Mouse (Mus musculus) forebrain, embryonic 13.5 days (tissue): Measurements from ENCODE around the gene Gdpgp1. TPM values are rescaled to one million over a fixed set of nuclear protein-coding genes. Genes with fewer than 3 reads are reported as not detected.

Experiments
- ATAC-seq: fragments of 200-750 bp; cut with Nextera tagmentation; 2 replicates; pipeline ENCODE4 v1.8.0; 2017
- H3K27ac ChIP-seq: fragments of 300-500 bp; sonication (generic); 2 replicates; pipeline ENCODE4 v1.5.1; 2015; ENCODE audit warnings: inconsistent platforms, mild to moderate bottlenecking, moderate library complexity
- H3K27me3 ChIP-seq: fragments of 300-500 bp; sonication (generic); 2 replicates; pipeline ENCODE4 v1.6.1; 2015; ENCODE audit warnings: mild to moderate bottlenecking, inconsistent platforms
- H3K36me3 ChIP-seq: fragments of 300-500 bp; sonication (generic); 2 replicates; pipeline ENCODE4 v1.6.1; 2015; ENCODE audit warnings: mild to moderate bottlenecking, inconsistent platforms; ENCODE audit not compliant: poor library complexity, severe bottlenecking
- H3K4me1 ChIP-seq: fragments of 300-500 bp; sonication (generic); 2 replicates; pipeline ENCODE4 v1.6.1; 2015; ENCODE audit warnings: inconsistent platforms
- H3K4me2 ChIP-seq: fragments of 300-500 bp; sonication (generic); 2 replicates; pipeline ENCODE4 v1.6.1; 2015; ENCODE audit warnings: inconsistent platforms, mild to moderate bottlenecking, moderate library complexity
- H3K4me3 ChIP-seq: fragments of 300-500 bp; sonication (generic); 2 replicates; pipeline ENCODE4 v1.5.1; 2015; ENCODE audit warnings: mild to moderate bottlenecking, inconsistent platforms
- H3K9ac ChIP-seq: fragments of 300-500 bp; sonication (generic); 2 replicates; pipeline ENCODE4 v1.6.1; 2015; ENCODE audit warnings: mild to moderate bottlenecking, inconsistent platforms
- H3K9me3 ChIP-seq: fragments of 300-500 bp; sonication (generic); replicated peaks from 2 replicates; pipeline ENCODE4 v1.6.1; 2016; ENCODE audit warnings: inconsistent platforms
- WGBS: fragments of 180-500 bp; shearing (Covaris S2); methylation state at CpG from one replicate; pipeline ENCODE4 v1.1.7; 2015; 5-methylcytosine and 5-hydroxymethylcytosine counted together
- polyA plus RNA-seq: library from polyadenylated mRNA; unstranded; fragments of >200 nt; fragmentation: Nextera tagmentation; extraction: Ambion mirVana; gene quantifications from 2 replicates; pipeline ENCODE4 v1.2.1, GENCODE M21; 2015

Gene Gdpgp1
- polyA plus RNA-seq, 1 experiment from 2014 or later = 3.3 TPM

DNA sequence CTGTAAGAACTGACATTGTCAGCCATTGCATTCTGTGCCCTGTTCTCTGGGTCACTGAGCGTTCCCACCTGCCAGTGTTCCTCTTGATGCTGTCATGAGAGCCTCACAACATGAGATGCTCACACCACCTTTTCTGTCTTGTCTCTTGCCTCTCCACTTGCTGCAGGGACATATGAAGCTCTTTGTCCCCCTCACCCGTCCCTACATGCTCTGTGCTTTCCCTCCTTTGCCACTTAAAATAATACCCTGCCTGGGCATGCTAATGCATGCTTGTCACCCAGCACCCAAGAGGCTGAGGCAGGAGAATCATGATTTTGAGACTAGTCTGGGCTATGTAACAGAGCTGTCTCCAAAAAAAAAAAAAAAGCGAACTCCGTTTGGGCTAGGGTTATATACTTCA, 21.7 kb upstream of the Gdpgp1 start:
- Histone ChIP-seq H3K27me3 (no peaks in the 10 kb centered on the region), H3K9ac (no peak overlapping the region; the same call in 1 of the 2 replicates), H3K4me1 (peaks cover 46% of the 10 kb centered on the region), H3K4me2 (no peak overlapping the region), H3K36me3 (peaks cover 26% of the 10 kb centered on the region), H3K27ac (no peak overlapping the region), H3K9me3 (no peaks in the 10 kb centered on the region), H3K4me3 (no peak overlapping the region)
- 79% methylated on average over 4 of the region's 4 CpGs for WGBS
- ATAC-seq = no peak

DNA sequence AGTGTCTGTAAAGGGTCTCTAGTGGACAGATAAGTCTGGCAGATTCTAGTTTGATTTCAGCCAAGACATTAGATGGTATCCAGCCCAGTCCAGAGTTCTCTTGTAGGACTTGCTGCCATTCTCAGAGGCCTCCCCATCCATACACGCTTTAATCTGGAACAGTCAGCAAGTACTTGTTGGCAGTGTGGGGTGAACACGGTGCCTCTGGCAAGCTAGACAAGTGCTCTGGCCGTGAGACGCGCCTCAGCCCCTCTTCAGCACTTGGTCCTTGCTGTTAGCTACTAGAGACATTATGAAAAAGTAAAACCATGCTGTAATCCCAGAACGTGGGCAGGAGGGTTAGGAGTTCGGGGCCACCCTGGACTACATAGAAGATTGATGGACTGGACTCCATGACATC, 19.1 kb upstream of the Gdpgp1 start:
- H3K27ac ChIP-seq = peak overlapping the region; percentile 28; the same call in 1 of the 2 replicates
- H3K27me3 ChIP-seq = no peaks in the 10 kb centered on the region
- no peak overlapping the region for H3K9ac ChIP-seq
- 94% methylated on average over 7 of the region's 7 CpGs for WGBS
- ATAC-seq = no peak
- H3K36me3 ChIP-seq = peaks cover 51% of the 10 kb centered on the region
- H3K4me2 ChIP-seq = no peak overlapping the region
- no peak overlapping the region for H3K4me3 ChIP-seq
- H3K4me1 ChIP-seq = peaks cover 29% of the 10 kb centered on the region
- no peaks in the 10 kb centered on the region for H3K9me3 ChIP-seq

DNA sequence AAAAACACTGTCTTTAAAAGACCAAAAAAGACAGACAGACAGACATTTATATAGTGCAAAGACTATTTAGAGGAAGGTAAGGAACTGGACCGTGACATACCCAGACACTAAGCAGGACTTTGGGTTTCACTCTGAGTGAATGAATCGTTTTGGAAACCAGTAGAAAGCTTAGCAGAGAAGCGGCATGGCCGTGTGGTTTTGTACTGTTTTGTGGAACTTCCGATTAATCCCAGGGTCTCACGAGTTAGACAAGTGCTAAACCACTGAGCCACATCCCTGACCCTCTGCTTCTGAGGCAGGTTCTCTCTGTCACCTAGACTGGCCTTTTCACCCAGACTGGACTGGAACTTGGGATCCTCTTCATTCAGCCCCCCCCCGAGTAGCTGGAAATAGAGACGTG, 18.2 kb upstream of the Gdpgp1 start:
- Histone ChIP-seq H3K4me2 (no peak overlapping the region), H3K9me3 (no peaks in the 10 kb centered on the region), H3K4me3 (no peak overlapping the region), H3K27ac (peak overlapping the region; percentile 82; the same call in 1 of the 2 replicates), H3K9ac (no peak overlapping the region), H3K4me1 (peaks cover 22% of the 10 kb centered on the region), H3K36me3 (peaks cover 60% of the 10 kb centered on the region), H3K27me3 (no peaks in the 10 kb centered on the region)
- ATAC-seq = no peak
- 72% methylated on average over 8 of the region's 8 CpGs for WGBS

DNA sequence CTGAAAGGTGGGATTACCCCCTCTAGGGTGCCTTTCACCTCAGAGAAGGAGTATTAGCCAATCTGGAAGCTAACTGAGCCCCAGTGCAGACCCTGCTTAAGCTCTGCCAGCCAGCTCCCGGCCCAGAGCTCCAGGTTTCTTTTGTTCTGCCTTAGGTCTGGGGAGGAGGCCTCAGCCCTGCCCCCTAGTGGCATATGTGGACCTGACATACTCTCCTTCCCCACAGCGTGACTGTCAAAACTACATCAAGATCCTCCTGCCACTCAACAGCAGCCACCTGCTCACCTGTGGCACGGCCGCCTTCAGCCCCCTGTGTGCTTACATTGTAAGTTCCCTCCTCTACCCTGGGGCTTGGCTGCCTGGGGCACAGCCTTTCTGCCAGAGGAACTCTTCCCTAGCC, 17.3 kb upstream of the Gdpgp1 start:
- H3K9ac ChIP-seq = peak overlapping the region; percentile 45

DNA sequence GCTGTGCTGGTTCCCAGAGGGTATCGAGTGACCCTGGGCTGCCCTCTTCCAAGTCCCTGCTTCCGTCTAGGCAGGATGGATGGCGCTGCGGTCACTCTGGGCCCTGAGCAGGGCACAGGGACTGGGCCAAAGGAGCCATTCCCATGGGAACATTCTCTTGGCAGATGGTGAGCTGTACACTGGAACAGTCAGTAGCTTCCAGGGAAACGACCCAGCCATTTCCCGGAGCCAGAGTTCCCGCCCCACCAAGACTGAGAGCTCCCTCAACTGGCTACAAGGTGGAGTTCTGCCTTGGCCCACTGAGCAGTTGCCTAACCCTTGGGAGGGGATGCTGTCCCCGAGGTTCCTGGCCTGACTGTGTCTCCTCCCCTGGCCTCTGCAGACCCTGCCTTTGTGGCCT, 16.1 kb upstream of the Gdpgp1 start:
- WGBS = 87% methylated on average over 8 of the region's 8 CpGs

More for the DNA sequence above, 17.3 kb upstream of the Gdpgp1 start:
- ATAC-seq = peak; percentile 93
- H3K4me1 ChIP-seq = peaks cover 16% of the 10 kb centered on the region
- no peak overlapping the region for H3K4me3 ChIP-seq
- H3K9me3 ChIP-seq = no peaks in the 10 kb centered on the region
- peak overlapping the region; percentile 82 for H3K27ac ChIP-seq
- WGBS = 11% methylated on average over 4 of the region's 4 CpGs
- H3K36me3 ChIP-seq = peaks cover 69% of the 10 kb centered on the region
- H3K27me3 ChIP-seq = no peaks in the 10 kb centered on the region
- H3K4me2 ChIP-seq = no peak overlapping the region

DNA sequence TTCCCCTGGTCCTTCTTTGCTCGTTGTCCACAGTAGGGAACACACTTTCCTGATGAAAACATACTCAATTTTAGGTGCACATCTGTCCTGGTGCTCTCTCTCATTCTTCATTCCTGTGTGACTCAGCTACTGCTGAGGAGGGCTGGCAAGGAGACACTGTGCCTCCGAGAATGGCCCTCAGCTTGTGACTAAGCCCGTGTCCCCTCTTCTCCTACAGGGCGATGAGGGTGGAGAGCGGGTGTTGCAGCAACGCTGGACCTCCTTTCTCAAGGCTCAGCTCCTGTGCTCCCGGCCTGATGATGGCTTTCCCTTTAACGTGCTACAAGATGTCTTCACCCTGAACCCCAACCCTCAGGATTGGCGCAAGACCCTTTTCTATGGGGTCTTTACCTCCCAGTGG, 14.0 kb upstream of the Gdpgp1 start:
- Histone ChIP-seq H3K9ac (no peak overlapping the region), H3K36me3 (peaks cover 86% of the 10 kb centered on the region), H3K27me3 (no peaks in the 10 kb centered on the region), H3K9me3 (no peaks in the 10 kb centered on the region), H3K4me3 (no peak overlapping the region), H3K4me1 (peaks cover 8% of the 10 kb centered on the region), H3K27ac (no peak overlapping the region), H3K4me2 (no peak overlapping the region)
- ATAC-seq = no peak
- WGBS = 98% methylated on average over 9 of the region's 9 CpGs

More for the DNA sequence above, 16.1 kb upstream of the Gdpgp1 start:
- Histone ChIP-seq H3K9ac (no peak overlapping the region), H3K4me3 (no peak overlapping the region), H3K36me3 (peaks cover 81% of the 10 kb centered on the region), H3K9me3 (no peaks in the 10 kb centered on the region), H3K27ac (no peak overlapping the region), H3K4me2 (no peak overlapping the region), H3K4me1 (peaks cover 8% of the 10 kb centered on the region), H3K27me3 (no peaks in the 10 kb centered on the region)
- no peak for ATAC-seq

DNA sequence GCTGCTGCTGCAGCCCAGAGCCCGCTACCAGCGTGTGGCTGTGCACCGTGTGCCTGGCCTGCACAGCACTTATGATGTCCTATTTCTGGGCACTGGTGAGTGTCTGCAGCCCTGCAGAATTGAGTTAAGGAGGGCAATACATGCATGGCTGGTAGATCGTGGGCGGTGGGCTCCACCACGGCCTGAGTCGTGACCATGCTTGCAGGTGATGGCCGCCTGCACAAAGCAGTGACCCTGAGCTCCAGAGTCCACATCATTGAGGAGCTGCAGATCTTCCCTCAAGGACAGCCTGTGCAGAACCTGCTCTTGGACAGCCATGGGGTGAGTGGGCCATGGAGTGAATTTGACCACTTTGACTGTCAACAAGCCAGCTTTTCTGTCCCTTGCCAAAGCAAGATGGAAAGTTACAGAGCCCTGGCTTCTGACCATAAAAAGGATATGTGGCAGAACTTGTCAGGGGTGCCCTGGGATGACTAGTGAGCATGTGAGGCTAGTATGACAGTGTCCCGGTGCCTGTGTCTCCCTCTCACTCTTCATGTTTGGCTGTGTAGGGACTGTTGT, 12.3 kb upstream of the Gdpgp1 start:
- H3K4me3 ChIP-seq = no peak overlapping the region
- H3K36me3 ChIP-seq = peaks cover 91% of the 10 kb centered on the region
- H3K4me2 ChIP-seq = no peak overlapping the region
- H3K27me3 ChIP-seq = no peaks in the 10 kb centered on the region
- no peak overlapping the region for H3K27ac ChIP-seq
- no peak overlapping the region for H3K9ac ChIP-seq
- no peak for ATAC-seq
- peaks cover under 1% of the 10 kb centered on the region for H3K4me1 ChIP-seq
- H3K9me3 ChIP-seq = no peaks in the 10 kb centered on the region
- WGBS = 99% methylated on average over 9 of the region's 9 CpGs

DNA sequence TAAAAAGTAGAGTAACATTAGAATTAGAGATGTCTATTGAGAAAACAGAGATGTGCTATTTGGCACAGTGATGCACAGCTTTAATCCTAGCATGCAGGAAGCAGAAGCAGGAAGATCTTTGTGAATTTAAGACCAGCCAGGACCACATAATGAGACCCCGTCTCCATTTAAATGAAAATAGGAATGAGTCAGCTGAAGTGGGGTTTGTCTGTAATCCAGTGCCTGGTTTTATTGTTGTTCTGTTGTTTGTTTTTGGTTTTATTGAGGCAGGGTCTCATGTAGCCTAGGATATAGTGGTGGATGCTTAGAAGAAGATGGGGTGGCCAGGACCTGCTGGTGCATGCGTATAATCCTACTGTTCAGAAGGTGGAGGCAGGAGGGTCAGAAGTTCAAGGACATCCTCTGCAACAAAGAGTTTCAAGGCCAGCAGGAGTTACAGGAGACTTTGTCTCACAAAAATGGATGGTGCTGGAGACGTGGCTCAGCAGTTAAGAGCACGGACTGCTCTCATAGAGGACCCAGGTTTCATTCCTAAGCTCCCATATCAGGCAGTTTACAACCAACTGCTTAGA, 11.4 kb upstream of the Gdpgp1 start:
- 85% methylated on average over 4 of the region's 4 CpGs for WGBS
- no peaks in the 10 kb centered on the region for H3K27me3 ChIP-seq
- no peaks in the 10 kb centered on the region for H3K4me1 ChIP-seq
- H3K36me3 ChIP-seq = peaks cover 92% of the 10 kb centered on the region
- H3K4me3 ChIP-seq = no peak overlapping the region
- ATAC-seq = no peak
- H3K27ac ChIP-seq = no peak overlapping the region
- no peak overlapping the region for H3K4me2 ChIP-seq
- H3K9me3 ChIP-seq = no peaks in the 10 kb centered on the region
- H3K9ac ChIP-seq = no peak overlapping the region

DNA sequence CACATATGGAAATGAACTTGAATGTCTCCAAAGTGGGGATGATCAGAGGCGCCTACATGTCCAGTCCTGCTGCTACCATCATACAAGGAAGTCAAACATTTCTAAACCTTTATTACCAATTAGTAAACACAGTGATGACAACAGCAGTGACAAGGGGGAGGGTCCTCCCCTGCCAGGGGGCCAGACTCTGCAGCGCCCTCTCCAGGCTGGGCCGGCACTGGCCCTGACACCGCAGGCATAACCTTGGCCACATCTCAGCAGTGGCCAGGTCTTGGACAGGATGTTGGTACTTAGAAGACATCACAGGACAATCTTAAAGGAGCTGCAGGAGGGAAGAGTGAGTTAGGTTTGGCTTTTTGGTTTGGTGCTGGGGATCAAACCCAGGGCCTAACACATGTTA, 5.6 kb upstream of the Gdpgp1 start:
- H3K4me1 ChIP-seq = peaks cover 6% of the 10 kb centered on the region
- H3K36me3 ChIP-seq = peaks cover 55% of the 10 kb centered on the region
- no peak for ATAC-seq
- 87% methylated on average over 4 of the region's 4 CpGs for WGBS
- H3K4me2 ChIP-seq = no peak overlapping the region
- H3K9me3 ChIP-seq = no peaks in the 10 kb centered on the region
- H3K9ac ChIP-seq = no peak overlapping the region
- peaks cover 15% of the 10 kb centered on the region for H3K27me3 ChIP-seq
- H3K4me3 ChIP-seq = no peak overlapping the region
- no peak overlapping the region for H3K27ac ChIP-seq

DNA sequence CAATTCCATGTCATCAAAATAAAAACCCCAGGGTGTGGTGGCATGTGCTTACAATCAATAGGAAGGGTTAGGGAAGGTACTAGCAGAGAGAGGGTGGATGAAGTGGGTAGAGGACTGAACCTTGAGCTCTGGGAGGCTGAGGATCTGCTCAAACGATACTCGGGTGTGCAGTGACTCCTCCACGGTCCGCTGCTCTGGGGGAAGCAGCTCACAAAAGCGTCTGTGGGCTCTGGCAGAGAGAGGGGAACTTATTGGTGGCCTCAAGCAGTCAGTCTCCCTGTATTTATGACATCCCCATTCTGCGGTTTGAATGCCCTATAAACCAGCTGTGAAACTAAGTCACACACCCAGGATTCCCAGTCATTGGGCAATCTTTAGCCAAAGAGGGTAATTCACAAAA, 2.5 kb upstream of the Gdpgp1 start:
- H3K27me3 ChIP-seq = peaks cover 15% of the 10 kb centered on the region
- no peak overlapping the region for H3K27ac ChIP-seq
- ATAC-seq = no peak
- H3K4me1 ChIP-seq = peaks cover 28% of the 10 kb centered on the region
- WGBS = 64% methylated on average over 6 of the region's 6 CpGs
- H3K9me3 ChIP-seq = no peaks in the 10 kb centered on the region
- H3K36me3 ChIP-seq = peaks cover 29% of the 10 kb centered on the region
- H3K9ac ChIP-seq = no peak overlapping the region; the same call in 1 of the 2 replicates
- no peak overlapping the region for H3K4me3 ChIP-seq
- H3K4me2 ChIP-seq = no peak overlapping the region

DNA sequence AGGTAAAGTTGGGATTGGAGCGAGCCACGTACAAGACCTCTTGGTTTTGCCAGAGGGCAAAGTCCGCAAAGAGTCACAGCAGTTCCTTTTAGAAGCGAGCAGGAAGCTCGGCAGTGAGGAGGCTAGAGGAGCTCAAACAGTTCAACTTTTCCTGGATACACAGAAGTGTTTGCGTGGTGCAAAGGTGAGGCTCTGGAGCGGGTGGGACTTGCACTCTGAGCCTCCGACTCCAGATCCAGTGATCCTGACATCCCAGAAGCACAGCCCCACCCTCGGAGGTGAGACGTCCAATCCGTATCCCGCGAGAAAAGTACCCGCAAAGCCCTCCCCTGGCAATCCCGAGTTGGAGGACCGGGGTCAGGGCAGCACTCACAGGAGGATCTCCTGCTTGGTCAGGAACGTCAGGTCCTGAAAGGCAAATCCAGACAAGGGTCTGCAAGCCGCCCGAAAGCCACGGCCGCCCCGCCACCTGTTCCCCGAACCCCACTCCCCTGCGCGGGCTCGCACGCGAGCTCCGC, 635 bp upstream of the Gdpgp1 start:
- peak overlapping the region; percentile 68 for H3K4me3 ChIP-seq
- no peaks in the 10 kb centered on the region for H3K9me3 ChIP-seq
- H3K4me1 ChIP-seq = peaks cover 30% of the 10 kb centered on the region
- ATAC-seq = no peak; the same call in 1 of the 2 replicates
- peak overlapping the region; percentile 83 for H3K4me2 ChIP-seq
- WGBS = under 1% methylated on average over 29 of the region's 29 CpGs
- H3K9ac ChIP-seq = peak overlapping the region; percentile 77
- H3K27me3 ChIP-seq = peaks cover 15% of the 10 kb centered on the region
- H3K27ac ChIP-seq = no peak overlapping the region
- H3K36me3 ChIP-seq = peaks cover 14% of the 10 kb centered on the region

DNA sequence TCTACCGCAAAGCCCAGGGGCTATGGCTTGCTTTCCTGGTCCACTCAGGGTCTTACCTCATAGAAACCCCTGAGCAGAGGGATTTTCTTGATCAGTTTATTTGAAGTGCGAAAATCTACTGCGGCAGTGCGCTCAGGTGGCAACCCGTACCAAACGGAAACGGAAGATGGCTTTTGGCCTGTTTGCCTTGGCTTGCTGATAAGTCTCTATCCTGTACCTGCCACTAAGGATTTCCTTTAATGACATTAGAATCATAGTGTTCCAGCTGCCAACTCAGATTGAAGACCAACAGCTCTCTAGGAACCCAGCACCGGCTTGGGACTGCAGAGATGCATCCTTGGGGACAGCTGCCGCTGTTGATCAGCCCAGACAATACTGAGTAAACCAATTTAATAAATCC, 1.1 kb downstream of the Gdpgp1 start:
- peaks cover 8% of the 10 kb centered on the region for H3K36me3 ChIP-seq
- 84% methylated on average over 9 of the region's 9 CpGs for WGBS
- no peak for ATAC-seq
- H3K4me2 ChIP-seq = peak overlapping the region; percentile 83
- no peaks in the 10 kb centered on the region for H3K9me3 ChIP-seq
- H3K4me3 ChIP-seq = 0 out of 2 replicates have a peak overlapping the region, but pooled peaks have one; percentile 68
- H3K4me1 ChIP-seq = peaks cover 30% of the 10 kb centered on the region
- peaks cover 15% of the 10 kb centered on the region for H3K27me3 ChIP-seq
- H3K9ac ChIP-seq = 0 out of 2 replicates have a peak overlapping the region, but pooled peaks have one; percentile 16
- no peak overlapping the region for H3K27ac ChIP-seq
